Mouse (Mus musculus) naive thymus-derived CD4-positive, alpha-beta T cell, adult 5 months (primary cell): Measurements from ENCODE around the gene Olfr1505. TPM values are rescaled to one million over a fixed set of nuclear protein-coding genes. Genes with fewer than 3 reads are reported as not detected.

Experiments used
- polyA plus RNA-seq: library from polyadenylated mRNA; unstranded; fragments of 100-300 nt; shearing (Covaris generic); gene quantifications from one replicate; pipeline ENCODE4 v1.2.1, GENCODE M21; 2017

Olfr1505 gene
- polyA plus RNA-seq = not detected

GRCm38 (mm10) chr19:13913230-13913629 is at the start of gene Olfr1505:
Gene Olfr1505 (plus strand): TSS chr19:13913530.

GRCm38 (mm10) chr19:13897828-13898227 is 15.5 kb upstream of the Olfr1505 start, which contains the start of gene Olfr1504:
Gene Olfr1504 (minus strand): TSS chr19:13897928.

Other genes with a start within 250 kb of the Olfr1505 start
- not detected for gene Olfr1491, start 216.3 kb upstream of the Olfr1505 start, polyA plus RNA-seq
- gene Olfr1493-ps1, start 190.3 kb upstream of the Olfr1505 start, polyA plus RNA-seq = not detected
- not detected for gene Olfr1494, start 173.8 kb upstream of the Olfr1505 start, polyA plus RNA-seq
- gene Olfr1495, start 148.9 kb upstream of the Olfr1505 start, polyA plus RNA-seq = not detected
- not detected for gene Olfr1496, start 135.7 kb upstream of the Olfr1505 start, polyA plus RNA-seq
- gene Olfr1497, start 115.3 kb upstream of the Olfr1505 start, polyA plus RNA-seq = not detected
- gene Olfr1499, start 94.1 kb upstream of the Olfr1505 start, polyA plus RNA-seq = 0.22 TPM
- not detected for gene Olfr1500, start 83.0 kb upstream of the Olfr1505 start, polyA plus RNA-seq
- gene Olfr1501, start 62.8 kb upstream of the Olfr1505 start, polyA plus RNA-seq = 0.12 TPM
- gene Olfr1502, start 51.7 kb upstream of the Olfr1505 start, polyA plus RNA-seq = not detected
- gene Olfr1504, start 15.6 kb upstream of the Olfr1505 start, polyA plus RNA-seq = not detected